In the genomic region with DNA sequence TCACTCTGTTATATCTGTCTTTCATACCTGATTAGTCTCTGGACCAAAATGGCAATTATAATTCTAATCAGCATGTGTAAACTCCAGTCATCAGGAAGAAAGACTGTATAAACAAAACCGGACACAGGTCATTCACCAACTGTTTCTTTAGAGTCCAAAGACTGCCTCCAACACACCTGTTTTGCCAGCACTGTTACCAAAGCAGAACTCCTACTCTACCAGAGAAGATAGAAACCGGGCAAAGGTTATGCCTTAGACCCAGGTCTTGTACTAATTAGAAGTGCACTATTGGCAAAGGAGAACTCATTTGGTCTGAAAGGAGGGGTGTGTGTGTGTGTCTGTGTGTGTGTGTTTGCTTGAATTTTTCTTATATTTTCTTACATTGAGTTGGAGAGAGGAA, we compare ENCODE assay signal across 18 mouse cellular contexts. TPM values are rescaled to one million over a fixed set of nuclear protein-coding genes. Genes with fewer than 3 reads are reported as not detected.
DNase-seq lines count a peak whose midpoint lies in the region; ATAC-seq and TF ChIP-seq lines count a peak whose summit lies in the region.
"Had no signal": no experiment of that assay in that cellular context is flagged by ENCODE, and none has a peak within 500 bp of the region (broad histone marks: within the 10 kb centered on the region; RNA-seq: fewer than 3 reads in every experiment).

No protein-coding gene starts in this region.

- peaks cover 9% of the 10 kb centered on the region for H3K36me3 ChIP-seq in ES-Bruce4 (ENCODE audit: control insufficient read depth, insufficient read depth, low read length, poor library complexity, severe bottlenecking)
- H3K36me3 ChIP-seq in intestine, embryonic 15.5 days, result no peaks in the 10 kb centered on the region
- H3K36me3 ChIP-seq in stomach, postnatal 0 days (ENCODE audit: control insufficient read depth, insufficient read depth, low read length), result no peaks in the 10 kb centered on the region
- H3K36me3 ChIP-seq: heart, embryonic 13.5 days had no signal

- TF ChIP-seq CTCF in ES-Bruce4 (IDR thresholded peaks at IDR 0.05; ENCODE audit: low read depth, low read length), result no peak
- TF ChIP-seq CTCF in stomach, postnatal 0 days (IDR thresholded peaks at IDR 0.05; ENCODE audit: low read depth), result no peak

- DNase-seq in kidney, adult 9 months, result peak; percentile 75
- DNase-seq in kidney, postnatal 4 days, result no peak
- no peak for DNase-seq in stomach, postnatal 0 days (ENCODE audit: low spot score)
- DNase-seq in left cerebral cortex, adult 11 months (ENCODE audit: low spot score), result no peak
- DNase-seq: adrenal gland, adult 8-10 months; adrenal gland, postnatal 36 days; cerebellum, adult 2 months; cerebellum, postnatal 10 days; gastrocnemius, adult 2 months; gastrocnemius, postnatal 25 days; heart, adult 11 months; heart, postnatal 36 days had no signal

- H3K4me2 ChIP-seq in intestine, embryonic 15.5 days (replicated peaks), result no peak overlapping the region
- no peak overlapping the region for H3K4me2 ChIP-seq in stomach, postnatal 0 days (replicated peaks; ENCODE audit: low read depth)
- H3K4me2 ChIP-seq: heart, embryonic 13.5 days had no signal

- no peak overlapping the region for H3K9ac ChIP-seq in ES-Bruce4 (ENCODE audit: low read depth, poor library complexity, severe bottlenecking)
- no peak overlapping the region for H3K9ac ChIP-seq in intestine, embryonic 15.5 days
- H3K9ac ChIP-seq in stomach, postnatal 0 days (ENCODE audit: low read length), result no peak overlapping the region
- H3K9ac ChIP-seq: heart, embryonic 13.5 days had no signal

- peak overlapping the region; percentile 54; the same call in 1 of the 2 replicates for H3K27ac ChIP-seq in ES-Bruce4 (ENCODE audit: insufficient read depth, low read length)
- H3K27ac ChIP-seq in intestine, embryonic 15.5 days, result peak overlapping the region; percentile 27
- H3K27ac ChIP-seq in stomach, postnatal 0 days (replicated peaks), result no peak overlapping the region
- H3K27ac ChIP-seq: embryonic facial prominence, embryonic 10.5 days; gastrocnemius, adult 2 months; heart, embryonic 13.5 days had no signal

- no peak for TF ChIP-seq POLR2A in ES-Bruce4 (IDR thresholded peaks at IDR 0.05; ENCODE audit: insufficient read depth, low read length)

- peaks cover 9% of the 10 kb centered on the region for H3K9me3 ChIP-seq in ES-Bruce4 (replicated peaks; ENCODE audit: control insufficient read depth, insufficient read depth, low read length, poor library complexity, severe bottlenecking)
- H3K9me3 ChIP-seq in intestine, embryonic 15.5 days, result no peaks in the 10 kb centered on the region
- H3K9me3 ChIP-seq in stomach, postnatal 0 days (ENCODE audit: control insufficient read depth, low read length), result no peaks in the 10 kb centered on the region
- H3K9me3 ChIP-seq: embryonic facial prominence, embryonic 10.5 days; G1E; heart, embryonic 13.5 days had no signal

- peaks cover 6% of the 10 kb centered on the region for H3K4me1 ChIP-seq in ES-Bruce4 (ENCODE audit: control insufficient read depth, insufficient read depth, low read length)
- H3K4me1 ChIP-seq in intestine, embryonic 15.5 days (replicated peaks), result peaks cover 8% of the 10 kb centered on the region
- no peaks in the 10 kb centered on the region for H3K4me1 ChIP-seq in stomach, postnatal 0 days (replicated peaks; ENCODE audit: control insufficient read depth, insufficient read depth)

- 62% methylated on average over 2 of the region's 2 CpGs for WGBS in intestine, embryonic 15.5 days
- WGBS in stomach, postnatal 0 days, result 59% methylated on average over 2 of the region's 2 CpGs

- H3K4me3 ChIP-seq in ES-Bruce4 (ENCODE audit: low read depth, low read length), result no peak overlapping the region
- H3K4me3 ChIP-seq in intestine, embryonic 15.5 days (replicated peaks), result no peak overlapping the region
- no peak overlapping the region for H3K4me3 ChIP-seq in stomach, postnatal 0 days (ENCODE audit: low read depth, low read length)
- H3K4me3 ChIP-seq: embryonic facial prominence, embryonic 10.5 days; gastrocnemius, adult 2 months; heart, embryonic 13.5 days had no signal

- peak; percentile 69 for ATAC-seq in intestine, embryonic 15.5 days
- ATAC-seq in stomach, postnatal 0 days (ENCODE audit: low FRiP score, low TSS enrichment), result peak; percentile 74
- ATAC-seq: forebrain, embryonic 14.5 days had no signal

- H3K27me3 ChIP-seq in ES-Bruce4 (ENCODE audit: control insufficient read depth, insufficient read depth, low read length, poor library complexity, severe bottlenecking), result no peaks in the 10 kb centered on the region
- H3K27me3 ChIP-seq in intestine, embryonic 15.5 days (replicated peaks), result no peaks in the 10 kb centered on the region
- H3K27me3 ChIP-seq in stomach, postnatal 0 days (ENCODE audit: control insufficient read depth, insufficient read depth, low read length), result no peaks in the 10 kb centered on the region
- H3K27me3 ChIP-seq: heart, embryonic 13.5 days had no signal

- TF ChIP-seq EP300 in ES-Bruce4 (IDR thresholded peaks at IDR 0.05; ENCODE audit: insufficient read depth, low read depth, low read length), result no peak
- TF ChIP-seq EP300 in stomach, postnatal 0 days (optimal IDR thresholded peaks at IDR 0.05), result no peak

RNA-seq across cellular contexts. Expression of a gene that starts 38.5 kb away (rescaled TPM):
- polyA plus RNA-seq in ES-Bruce4 (2011; ENCODE audit: insufficient read depth, insufficient read length, low read depth, missing spikeins), result 66.9 and 77.3 TPM in 2 replicates
- polyA plus RNA-seq in intestine, embryonic 15.5 days (2015; fragmentation: Nextera tagmentation; extraction: Ambion mirVana), result 35.6 and 44.9 TPM in 2 replicates
- 17.8 and 18.6 TPM in 2 replicates for polyA plus RNA-seq in stomach, postnatal 0 days (2015; fragmentation: Nextera tagmentation; extraction: Ambion mirVana)

RNA-seq across cellular contexts. Expression of a gene that starts 42.2 kb away (rescaled TPM):
- polyA plus RNA-seq in ES-Bruce4 (2011; ENCODE audit: insufficient read depth, insufficient read length, low read depth, missing spikeins), result 281 and 327 TPM in 2 replicates
- polyA plus RNA-seq in intestine, embryonic 15.5 days (2015; fragmentation: Nextera tagmentation; extraction: Ambion mirVana), result 134 and 141 TPM in 2 replicates
- 82.2 and 84.6 TPM in 2 replicates for polyA plus RNA-seq in stomach, postnatal 0 days (2015; fragmentation: Nextera tagmentation; extraction: Ambion mirVana)

RNA-seq across cellular contexts. Expression of a gene that starts 42.3 kb away (rescaled TPM):
- 12.7 and 14.1 TPM in 2 replicates for polyA plus RNA-seq in ES-Bruce4 (2011; ENCODE audit: insufficient read depth, insufficient read length, low read depth, missing spikeins)
- polyA plus RNA-seq in intestine, embryonic 15.5 days (2015; fragmentation: Nextera tagmentation; extraction: Ambion mirVana), result 11.6 and 11.8 TPM in 2 replicates
- 5.6 and 5.8 TPM in 2 replicates for polyA plus RNA-seq in stomach, postnatal 0 days (2015; fragmentation: Nextera tagmentation; extraction: Ambion mirVana)

RNA-seq across cellular contexts. Expression of a gene that starts 50.4 kb away (rescaled TPM):
- polyA plus RNA-seq in ES-Bruce4 (2011; ENCODE audit: insufficient read depth, insufficient read length, low read depth, missing spikeins), result 626 and 640 TPM in 2 replicates
- polyA plus RNA-seq in intestine, embryonic 15.5 days (2015; fragmentation: Nextera tagmentation; extraction: Ambion mirVana), result 2,561 and 2,687 TPM in 2 replicates
- polyA plus RNA-seq in stomach, postnatal 0 days (2015; fragmentation: Nextera tagmentation; extraction: Ambion mirVana), result 1,850 and 1,934 TPM in 2 replicates
